Mouse (Mus musculus): ENCODE measurements at regions not wholly inside any gene's neighbourhood (a gene's known extent, or its start where the extent isn't known, plus 50 kb on each side); places are given as distances from the start of the nearest gene placed in this dataset.

GRCm38 (mm10) chr10:38875667-38876245, 54.2 kb upstream of the Rfpl4b start:
- no peak overlapping the region for H3K27ac ChIP-seq (ENCODE audit: low read length)
- no peak overlapping the region for H3K4me2 ChIP-seq (replicated peaks; ENCODE audit: low read depth, low read length)
- WGBS = 15% methylated on average over 5 of the region's 5 CpGs
- no peak for ATAC-seq
- no peak overlapping the region for H3K9ac ChIP-seq (replicated peaks; ENCODE audit: low read depth)
- H3K27me3 ChIP-seq (replicated peaks; ENCODE audit: insufficient read depth, low read length) = no peaks in the 10 kb centered on the region
- no peaks in the 10 kb centered on the region for H3K9me3 ChIP-seq (ENCODE audit: low read length)
- DNase-seq (ENCODE audit: low spot score) = peak; percentile 63
- no peak overlapping the region for H3K4me3 ChIP-seq (ENCODE audit: low read depth, low read length)
- no peaks in the 10 kb centered on the region for H3K4me1 ChIP-seq (ENCODE audit: insufficient read depth, low read depth, low read length)
- TF ChIP-seq EP300 (IDR thresholded peaks at IDR 0.05) (no peak), CTCF (IDR thresholded peaks at IDR 0.05) (peak; percentile 83)
- no peaks in the 10 kb centered on the region for H3K36me3 ChIP-seq (ENCODE audit: insufficient read depth, low read length)

GRCm38 (mm10) chr10:38879271-38879670, 57.7 kb upstream of the Rfpl4b start:
- no peak overlapping the region for H3K27ac ChIP-seq (ENCODE audit: low read length)
- ATAC-seq (no peak), DNase-seq (ENCODE audit: low spot score) (no peak)
- no peak overlapping the region for H3K4me3 ChIP-seq (ENCODE audit: low read depth, low read length)
- no peak overlapping the region for H3K9ac ChIP-seq (replicated peaks; ENCODE audit: low read depth)
- no peaks in the 10 kb centered on the region for H3K36me3 ChIP-seq (ENCODE audit: insufficient read depth, low read length)
- no peaks in the 10 kb centered on the region for H3K27me3 ChIP-seq (replicated peaks; ENCODE audit: insufficient read depth, low read length)
- no peaks in the 10 kb centered on the region for H3K9me3 ChIP-seq (ENCODE audit: low read length)
- H3K4me1 ChIP-seq (ENCODE audit: insufficient read depth, low read depth, low read length) = no peaks in the 10 kb centered on the region
- WGBS = 88% methylated on average over 7 of the region's 7 CpGs
- no peak overlapping the region for H3K4me2 ChIP-seq (replicated peaks; ENCODE audit: low read depth, low read length)
- TF ChIP-seq CTCF (IDR thresholded peaks at IDR 0.05) (no peak), EP300 (IDR thresholded peaks at IDR 0.05) (no peak)

- TF ChIP-seq CTCF (IDR thresholded peaks at IDR 0.05) (no peak), EP300 (IDR thresholded peaks at IDR 0.05) (peak; percentile 36; the same call in 1 of the 2 replicates)
- Histone ChIP-seq H3K9me3 (ENCODE audit: low read length) (no peaks in the 10 kb centered on the region), H3K9ac (replicated peaks; ENCODE audit: low read depth) (no peak overlapping the region), H3K4me3 (ENCODE audit: low read depth, low read length) (no peak overlapping the region), H3K27ac (ENCODE audit: low read length) (no peak overlapping the region), H3K36me3 (ENCODE audit: insufficient read depth, low read length) (no peaks in the 10 kb centered on the region), H3K27me3 (replicated peaks; ENCODE audit: insufficient read depth, low read length) (no peaks in the 10 kb centered on the region), H3K4me2 (replicated peaks; ENCODE audit: low read depth, low read length) (no peak overlapping the region), H3K4me1 (ENCODE audit: insufficient read depth, low read depth, low read length) (no peaks in the 10 kb centered on the region; the same call in 1 of the 2 replicates)
- DNase-seq (ENCODE audit: low spot score) (no peak), ATAC-seq (no peak)
- 41% methylated on average over 7 of the region's 7 CpGs for WGBS
Observed at GRCm38 (mm10) chr10:38880642-38881187, 59.1 kb upstream of the Rfpl4b start.

- Histone ChIP-seq H3K36me3 (ENCODE audit: insufficient read depth, low read length) (no peaks in the 10 kb centered on the region), H3K4me3 (ENCODE audit: low read depth, low read length) (no peak overlapping the region), H3K9ac (replicated peaks; ENCODE audit: low read depth) (no peak overlapping the region), H3K27me3 (replicated peaks; ENCODE audit: insufficient read depth, low read length) (no peaks in the 10 kb centered on the region), H3K4me2 (replicated peaks; ENCODE audit: low read depth, low read length) (no peak overlapping the region), H3K9me3 (ENCODE audit: low read length) (no peaks in the 10 kb centered on the region), H3K27ac (ENCODE audit: low read length) (no peak overlapping the region), H3K4me1 (ENCODE audit: insufficient read depth, low read depth, low read length) (no peaks in the 10 kb centered on the region; the same call in 1 of the 2 replicates)
- 63% methylated on average over 6 of the region's 6 CpGs for WGBS
- ATAC-seq = peak; percentile 82
- peak; percentile 83 for DNase-seq (ENCODE audit: low spot score)
- TF ChIP-seq EP300 (IDR thresholded peaks at IDR 0.05) (peak; percentile 43), CTCF (IDR thresholded peaks at IDR 0.05) (no peak)
Observed at GRCm38 (mm10) chr10:38882154-38882553, 60.6 kb upstream of the Rfpl4b start.

- 78% methylated on average over 2 of the region's 2 CpGs for WGBS
- peak; percentile 59 for ATAC-seq
- DNase-seq (ENCODE audit: low spot score) = peak; percentile 61
- Histone ChIP-seq H3K4me1 (ENCODE audit: insufficient read depth, low read depth, low read length) (no peaks in the 10 kb centered on the region; the same call in 1 of the 2 replicates), H3K9ac (replicated peaks; ENCODE audit: low read depth) (no peak overlapping the region), H3K27me3 (replicated peaks; ENCODE audit: insufficient read depth, low read length) (no peaks in the 10 kb centered on the region), H3K36me3 (ENCODE audit: insufficient read depth, low read length) (no peaks in the 10 kb centered on the region), H3K27ac (ENCODE audit: low read length) (0 out of 2 replicates have a peak overlapping the region, but pooled peaks have one; percentile 12), H3K4me3 (ENCODE audit: low read depth, low read length) (no peak overlapping the region), H3K4me2 (replicated peaks; ENCODE audit: low read depth, low read length) (no peak overlapping the region), H3K9me3 (ENCODE audit: low read length) (no peaks in the 10 kb centered on the region)
- TF ChIP-seq EP300 (IDR thresholded peaks at IDR 0.05) (no peak), CTCF (IDR thresholded peaks at IDR 0.05) (no peak)
Observed at GRCm38 (mm10) chr10:38883816-38884599, 62.4 kb upstream of the Rfpl4b start.

GRCm38 (mm10) chr10:38884641-38885040, 63.1 kb upstream of the Rfpl4b start:
- H3K9me3 ChIP-seq (ENCODE audit: low read length) = no peaks in the 10 kb centered on the region
- H3K4me3 ChIP-seq (ENCODE audit: low read depth, low read length) = no peak overlapping the region
- no peaks in the 10 kb centered on the region; the same call in 1 of the 2 replicates for H3K4me1 ChIP-seq (ENCODE audit: insufficient read depth, low read depth, low read length)
- no peak for ATAC-seq
- H3K9ac ChIP-seq (replicated peaks; ENCODE audit: low read depth) = no peak overlapping the region
- no peak for DNase-seq (ENCODE audit: low spot score)
- H3K27ac ChIP-seq (ENCODE audit: low read length) = 0 out of 2 replicates have a peak overlapping the region, but pooled peaks have one; percentile 12
- H3K27me3 ChIP-seq (replicated peaks; ENCODE audit: insufficient read depth, low read length) = no peaks in the 10 kb centered on the region
- H3K36me3 ChIP-seq (ENCODE audit: insufficient read depth, low read length) = no peaks in the 10 kb centered on the region
- 59% methylated on average over 4 of the region's 4 CpGs for WGBS
- no peak overlapping the region for H3K4me2 ChIP-seq (replicated peaks; ENCODE audit: low read depth, low read length)
- TF ChIP-seq EP300 (IDR thresholded peaks at IDR 0.05) = no peak
- no peak for TF ChIP-seq CTCF (IDR thresholded peaks at IDR 0.05)
